Mouse (Mus musculus): ENCODE data around the gene Fancm.
"Not testable (repeated sequence)": the region's sequence is repeated elsewhere in the genome, so short reads cannot be mapped to it uniquely, and the experiment has no call there.

The Fancm gene

DNA sequence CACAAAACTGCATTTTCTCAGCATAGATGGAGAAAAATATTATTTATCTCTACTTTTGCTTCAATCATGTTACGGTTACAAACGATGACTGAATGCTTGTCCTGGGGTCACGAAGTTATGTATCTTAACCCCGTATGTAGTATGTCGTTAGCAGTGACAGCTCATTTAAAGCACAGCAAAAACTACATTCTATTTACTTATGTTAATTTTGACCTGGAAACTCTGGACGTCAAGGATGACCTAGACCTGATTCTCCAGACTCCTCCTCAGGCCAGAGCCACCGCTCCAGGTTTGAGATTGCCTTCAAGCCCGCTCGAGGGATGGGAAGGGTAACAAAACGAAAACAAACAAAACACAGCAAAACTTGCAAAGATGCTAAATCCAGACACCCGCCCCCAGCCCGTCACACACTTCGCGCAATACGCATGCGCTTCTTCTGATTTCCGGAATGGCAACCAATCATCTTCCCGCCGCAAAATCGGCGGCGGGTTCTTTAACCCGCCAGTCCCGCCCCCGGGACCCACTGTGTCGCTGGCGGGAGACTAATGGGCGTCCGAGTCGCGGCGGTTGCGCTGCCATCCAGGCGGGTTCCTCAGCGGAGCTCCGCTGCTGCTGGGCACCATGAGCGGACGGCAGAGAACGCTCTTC lies at the start of gene Fancm:
Gene Fancm (plus strand): TSS at position 519 of the 648 bp plus-strand sequence.
- DNase-seq (ENCODE audit: extremely low spot score, low read depth, low spot score): peak; percentile 85

DNA sequence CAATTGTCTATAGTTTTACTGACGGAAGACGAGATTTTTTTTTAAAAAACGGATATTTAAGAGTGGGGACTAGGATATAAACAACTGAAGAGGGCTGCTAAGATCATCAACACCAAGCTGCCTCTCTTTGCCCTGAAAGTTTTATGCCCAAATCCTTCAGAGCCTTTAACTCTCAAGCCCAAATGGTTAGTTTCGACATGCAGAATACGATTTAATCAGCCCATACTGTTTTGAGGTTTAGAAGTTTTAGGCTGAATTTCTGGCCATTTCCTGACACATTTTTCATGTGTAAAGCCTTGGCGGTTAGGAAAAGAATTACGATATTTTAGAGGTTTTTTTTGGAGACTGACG lies 39.6 kb upstream of the Fancm start:
- DNase-seq (ENCODE audit: extremely low spot score, low read depth, low spot score): no peak

- peak; percentile 49 for DNase-seq (ENCODE audit: extremely low spot score, low read depth, low spot score)
Observed at GRCm38 (mm10) chr12:65036190-65036870, 39.1 kb upstream of the Fancm start, which contains the start of gene Prpf39. Gene Prpf39, plus strand, starts transcription at chr12:65036333.

DNA sequence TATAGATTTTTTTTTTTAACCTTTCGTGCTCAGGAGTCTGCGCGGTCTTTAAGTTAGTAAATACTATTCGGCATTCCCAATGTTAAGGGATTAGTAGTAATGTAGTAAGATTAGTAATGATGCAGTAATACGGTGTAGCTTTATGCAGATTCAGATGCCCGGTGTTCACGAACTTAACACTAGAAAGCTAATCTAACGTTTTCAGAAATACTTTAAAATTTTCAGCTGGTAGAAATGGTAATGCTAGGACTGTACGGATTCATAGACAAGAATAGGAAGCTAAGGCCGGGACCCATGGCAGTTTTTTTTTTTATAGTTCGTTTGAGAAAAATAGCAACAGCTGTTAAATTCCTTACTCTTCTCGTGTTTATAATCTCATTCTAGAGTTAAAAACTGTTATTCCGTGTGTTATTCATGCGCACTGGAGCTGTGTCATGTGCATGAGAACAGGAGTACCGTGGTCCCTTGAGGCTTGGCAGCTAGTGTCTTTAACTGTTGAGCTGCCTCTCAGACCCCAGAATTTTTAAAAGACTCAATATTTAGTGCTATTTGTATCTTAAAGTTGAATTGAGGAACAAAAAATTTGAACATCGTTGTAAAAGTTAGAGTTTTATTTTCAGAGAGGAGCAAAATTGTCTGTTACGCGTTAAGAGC lies 38.4 kb upstream of the Fancm start:
- DNase-seq (ENCODE audit: extremely low spot score, low read depth, low spot score): no peak

DNA sequence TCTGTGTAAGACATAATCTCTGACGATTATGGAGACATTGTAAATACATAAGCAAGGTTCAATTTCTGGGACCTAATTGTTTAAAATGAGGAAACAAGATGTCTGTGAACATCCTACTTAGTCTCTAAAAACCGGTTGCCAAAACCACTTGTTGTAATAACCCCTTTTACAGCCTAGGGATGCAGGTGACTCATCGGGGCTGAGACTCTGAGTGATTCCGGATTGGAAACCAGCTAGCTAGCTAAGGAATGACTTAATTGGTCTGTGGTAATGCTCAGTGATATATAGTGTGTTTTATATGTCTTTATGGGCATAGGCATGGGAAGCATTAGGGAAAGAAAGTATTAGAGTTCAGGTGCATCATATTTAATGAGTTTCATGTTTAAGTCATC lies 37.9 kb upstream of the Fancm start:
- no peak for DNase-seq (ENCODE audit: extremely low spot score, low read depth, low spot score)

- no peak for DNase-seq (ENCODE audit: extremely low spot score, low read depth, low spot score)
Observed at GRCm38 (mm10) chr12:65048799-65049198, 26.6 kb upstream of the Fancm start.

DNA sequence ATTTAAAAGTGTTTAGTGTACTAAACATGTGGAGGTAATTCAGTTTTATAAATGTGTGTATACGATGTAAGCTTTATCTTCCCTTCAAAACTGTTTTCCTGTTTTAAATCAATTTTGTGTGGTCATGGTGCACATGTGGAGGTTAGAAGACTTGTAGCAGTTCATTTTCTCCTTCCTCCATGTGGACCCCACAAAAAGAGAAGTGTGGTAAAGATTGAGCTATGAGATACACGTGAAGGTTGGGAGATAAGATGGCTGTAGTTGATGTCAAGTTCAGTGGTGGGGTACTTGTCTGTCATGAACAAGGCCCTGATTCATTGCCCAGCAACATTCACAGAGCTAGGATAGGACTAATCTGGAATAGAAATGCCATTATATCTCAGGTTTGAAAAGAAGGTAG lies 17.2 kb upstream of the Fancm start:
- no peak for DNase-seq (ENCODE audit: extremely low spot score, low read depth, low spot score)

GRCm38 (mm10) chr12:65061082-65061481 lies 14.3 kb upstream of the Fancm start:
- DNase-seq (ENCODE audit: extremely low spot score, low read depth, low spot score): no peak

- DNase-seq (ENCODE audit: extremely low spot score, low read depth, low spot score): no peak
Observed at GRCm38 (mm10) chr12:65065241-65065640, 10.2 kb upstream of the Fancm start.

- no peak for DNase-seq (ENCODE audit: extremely low spot score, low read depth, low spot score)
Observed at GRCm38 (mm10) chr12:65066234-65066633, 9.2 kb upstream of the Fancm start.

GRCm38 (mm10) chr12:65068409-65068808 lies 7.0 kb upstream of the Fancm start:
- no peak for DNase-seq (ENCODE audit: extremely low spot score, low read depth, low spot score)

GRCm38 (mm10) chr12:65072911-65073610 lies 2.3 kb upstream of the Fancm start:
- DNase-seq (ENCODE audit: extremely low spot score, low read depth, low spot score): no peak

- DNase-seq (ENCODE audit: extremely low spot score, low read depth, low spot score): peak; percentile 85
Observed at GRCm38 (mm10) chr12:65073611-65074178, 1.7 kb upstream of the Fancm start, which contains the start of gene Fkbp3. Gene Fkbp3, minus strand, starts transcription at chr12:65074007.

- no peak for DNase-seq (ENCODE audit: extremely low spot score, low read depth, low spot score)
Observed at GRCm38 (mm10) chr12:65074651-65075050, 752 bp upstream of the Fancm start.

- no peak for DNase-seq (ENCODE audit: extremely low spot score, low read depth, low spot score)
Observed at GRCm38 (mm10) chr12:65075733-65076310, 419 bp downstream of the Fancm start.

DNA sequence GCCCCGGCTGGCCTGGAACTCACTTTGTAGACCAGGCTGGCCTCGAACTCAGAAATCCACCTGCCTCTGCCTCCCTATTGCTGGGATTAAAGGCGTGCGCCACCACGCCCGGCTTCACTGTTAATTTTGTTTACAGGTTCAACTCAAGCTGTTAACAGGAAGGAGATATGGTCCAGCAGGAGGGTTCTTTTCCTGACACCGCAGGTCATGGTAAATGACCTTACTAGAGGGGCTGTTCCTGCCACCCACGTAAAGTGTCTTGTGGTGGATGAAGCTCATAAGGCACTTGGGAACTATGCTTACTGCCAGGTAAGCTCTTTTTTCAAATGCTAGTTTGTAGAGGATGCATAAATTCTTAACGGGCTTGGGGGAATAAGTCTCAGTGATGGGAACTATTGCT lies 1.5 kb downstream of the Fancm start:
- no peak for DNase-seq (ENCODE audit: extremely low spot score, low read depth, low spot score)

GRCm38 (mm10) chr12:65108746-65109145 lies 33.3 kb downstream of the Fancm start:
- no peak for DNase-seq (ENCODE audit: extremely low spot score, low read depth, low spot score)

DNA sequence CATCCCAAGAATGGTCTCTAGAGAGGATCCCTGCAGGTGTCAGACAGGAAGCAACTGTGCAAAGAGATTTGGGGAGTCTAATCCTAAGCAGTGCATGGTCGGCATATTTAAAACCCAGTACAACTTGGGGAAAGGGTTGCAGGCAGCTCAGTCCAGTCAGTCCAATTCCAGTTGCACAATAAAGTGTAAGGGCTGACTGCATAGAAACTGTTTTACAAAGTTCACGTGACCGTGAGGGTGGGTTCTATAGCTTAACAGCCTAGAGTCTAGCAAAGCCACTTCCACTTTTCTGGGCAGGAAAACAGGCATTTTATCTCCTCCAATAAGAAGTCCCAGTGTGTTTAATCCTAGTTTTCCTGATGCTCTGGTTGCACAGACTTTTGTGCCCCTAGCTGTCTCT lies 36.1 kb downstream of the Fancm start:
- DNase-seq (ENCODE audit: extremely low spot score, low read depth, low spot score): no peak

- DNase-seq (ENCODE audit: extremely low spot score, low read depth, low spot score): no peak
Observed at GRCm38 (mm10) chr12:65112811-65113210, 37.4 kb downstream of the Fancm start.

- no peak for DNase-seq (ENCODE audit: extremely low spot score, low read depth, low spot score)
Observed at GRCm38 (mm10) chr12:65113925-65114324, 38.5 kb downstream of the Fancm start.

DNA sequence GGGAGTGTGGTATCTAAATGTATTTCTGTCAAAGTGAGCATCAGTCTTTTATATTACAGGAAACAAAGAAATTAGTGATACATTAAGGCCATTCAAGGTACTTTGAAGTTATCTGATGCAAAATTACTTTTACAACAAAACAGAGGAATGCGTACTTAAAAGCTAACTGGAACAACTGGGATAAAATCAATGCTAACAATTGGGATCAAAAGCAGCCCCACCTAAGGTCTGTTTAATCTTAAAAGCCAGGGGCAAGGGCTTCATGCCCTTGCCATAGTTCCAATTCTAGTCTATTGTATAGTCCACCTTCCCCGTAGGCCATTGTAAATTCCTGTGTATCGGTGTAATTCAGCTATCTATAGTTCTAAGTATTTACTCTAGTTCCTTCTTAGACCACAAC lies 39.6 kb downstream of the Fancm start:
- DNase-seq (ENCODE audit: extremely low spot score, low read depth, low spot score): not testable (repeated sequence)

Data from hindlimb bud, embryonic 11.5 days (tissue).